Mouse (Mus musculus) G1E (cell line): ENCODE results near the gene Dcaf4. TPM values are rescaled to one million over a fixed set of nuclear protein-coding genes. Genes with fewer than 3 reads are reported as not detected.

ENCODE experiments used
- ATAC-seq: 2 replicates; pipeline ENCODE4 v1.8.0; 2016; ENCODE audit warnings: mild to moderate bottlenecking; ENCODE audit not compliant: insufficient number of reproducible peaks, poor library complexity, low FRiP score, severe bottlenecking; ENCODE audit errors: extremely low read depth
- DNase-seq: peaks from one replicate; pipeline ENCODE4 v3.0.0; 2012; ENCODE audit warnings: low spot score
- H3K27me3 ChIP-seq: 2 replicates; pipeline ENCODE4 v1.6.1; 2012; ENCODE audit warnings: mild to moderate bottlenecking, low read length, inconsistent platforms; ENCODE audit not compliant: insufficient read depth
- H3K36me3 ChIP-seq: replicated peaks from 2 replicates; pipeline ENCODE3; 2012; ENCODE audit warnings: mild to moderate bottlenecking, inconsistent platforms
- H3K4me1 ChIP-seq: 2 replicates; pipeline ENCODE4 v1.6.1; 2012; ENCODE audit warnings: low read depth, low read length, inconsistent platforms, mixed read lengths; ENCODE audit not compliant: insufficient read depth
- H3K4me3 ChIP-seq: 2 replicates; pipeline ENCODE4 v1.5.1; 2012; ENCODE audit warnings: low read depth, mild to moderate bottlenecking, inconsistent platforms, low read length, moderate library complexity, mixed read lengths
- H3K9me3 ChIP-seq: replicated peaks from 2 replicates; pipeline ENCODE4 v1.6.1; 2012; ENCODE audit warnings: inconsistent platforms
- CTCF ChIP-seq: IDR thresholded peaks from 2 replicates; pipeline ENCODE4 v1.5.1; 2012; ENCODE audit warnings: low read depth, low read length, inconsistent platforms, mixed read lengths
- GATA1 ChIP-seq: IDR thresholded peaks from 2 replicates; pipeline ENCODE4 v1.6.1; 2012; ENCODE audit warnings: borderline replicate concordance, low read length, inconsistent platforms, mixed read lengths
- GATA2 ChIP-seq: IDR thresholded peaks from 2 replicates; pipeline ENCODE4 v1.6.1; 2012; ENCODE audit warnings: low read depth, low read length, inconsistent platforms, borderline replicate concordance
- POLR2AphosphoS5 ChIP-seq: IDR thresholded peaks from 2 replicates; pipeline ENCODE4 v1.6.1; 2012; ENCODE audit warnings: low read depth, low read length, inconsistent platforms; ENCODE audit not compliant: insufficient replicate concordance
- TAL1 ChIP-seq: conservative IDR thresholded peaks from 2 replicates; pipeline ENCODE4 v1.6.1; 2012; ENCODE audit warnings: low read depth, low read length, inconsistent platforms, mixed read lengths
- polyA plus RNA-seq: library from polyadenylated mRNA; stranded (reverse); fragments of >175 nt; gene quantifications from 2 replicates; pipeline ENCODE4 v1.2.3, GENCODE M21; 2012
- total RNA-seq, 2 experiments: library from RNA; stranded (forward) in 1 of 2; stranded (reverse) in 1 of 2; fragments of 200-1000 nt in 1 of 2; fragments of >200 nt in 1 of 2; fragmentation: Nextera tagmentation in 1 of 2; gene quantifications; 2 replicates each; pipeline ENCODE4 v1.2.3; 2014 to 2017

The Dcaf4 gene
- total and polyA plus RNA-seq, 3 experiments = 21.5 to 46.1 (median 31.2) TPM

DNA sequence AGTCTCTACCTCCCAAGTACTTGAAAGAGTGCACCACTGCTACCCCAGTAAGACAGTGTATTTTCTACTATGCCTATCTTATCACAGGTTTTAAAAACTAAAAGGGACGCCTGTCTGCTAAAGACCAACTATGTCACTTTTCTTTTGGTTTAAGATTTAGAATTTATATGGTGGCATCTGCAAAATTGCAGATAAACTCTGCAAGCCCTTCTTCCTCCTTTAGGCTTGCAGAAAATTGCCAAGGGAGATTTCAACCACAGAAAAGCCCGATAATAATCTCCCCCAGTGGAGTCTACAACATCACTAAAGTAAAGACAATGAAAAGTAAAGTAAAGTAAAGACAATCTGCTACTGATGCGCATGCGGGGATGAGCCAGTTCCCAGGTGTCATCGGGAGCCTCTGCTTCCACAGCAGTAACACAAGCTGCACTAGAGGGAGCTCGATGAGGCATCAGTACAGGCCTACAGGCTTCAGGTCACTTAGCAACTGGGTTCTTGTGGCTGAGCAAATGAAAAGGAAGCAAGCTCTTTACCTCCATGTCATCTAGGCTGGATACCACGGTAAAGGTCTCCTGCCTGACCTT is 40.4 kb upstream of the Dcaf4 start:
- no peak for TF ChIP-seq GATA1
- no peak for TF ChIP-seq CTCF
- TF ChIP-seq GATA2 = no peak
- no peak for TF ChIP-seq POLR2AphosphoS5
- TF ChIP-seq TAL1 = no peak
- Histone ChIP-seq H3K36me3 (peaks cover 4% of the 10 kb centered on the region), H3K4me3 (no peak overlapping the region; the same call in 1 of the 2 replicates), H3K9me3 (no peaks in the 10 kb centered on the region), H3K4me1 (peaks cover 49% of the 10 kb centered on the region), H3K27me3 (peaks cover 10% of the 10 kb centered on the region)
- peak; percentile 65 for DNase-seq
- peak; percentile 62 for ATAC-seq

DNA sequence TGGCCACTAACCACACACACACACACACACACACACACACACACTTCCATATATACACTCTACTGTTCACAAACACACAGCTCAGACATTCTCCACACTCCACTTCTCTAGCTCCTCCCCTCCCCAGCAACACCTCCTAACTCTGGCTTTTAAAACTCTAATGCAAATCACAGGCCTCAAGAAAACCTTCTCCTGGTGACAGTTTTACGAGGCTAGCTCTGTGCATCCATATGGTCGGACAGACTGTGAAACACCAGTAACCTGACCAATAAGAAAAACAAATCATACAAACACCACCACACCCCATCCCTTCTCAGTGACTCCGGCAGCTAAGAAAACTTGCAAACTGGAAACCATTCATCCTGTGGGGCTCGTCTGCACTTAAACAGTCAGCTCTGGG is 38.8 kb upstream of the Dcaf4 start:
- Histone ChIP-seq H3K9me3 (no peaks in the 10 kb centered on the region), H3K4me3 (no peak overlapping the region), H3K4me1 (peaks cover 64% of the 10 kb centered on the region), H3K27me3 (peaks cover 23% of the 10 kb centered on the region), H3K36me3 (peaks cover 4% of the 10 kb centered on the region)
- TF ChIP-seq GATA1 (no peak), TAL1 (no peak), GATA2 (no peak), CTCF (no peak), POLR2AphosphoS5 (no peak)
- ATAC-seq (no peak), DNase-seq (no peak)

DNA sequence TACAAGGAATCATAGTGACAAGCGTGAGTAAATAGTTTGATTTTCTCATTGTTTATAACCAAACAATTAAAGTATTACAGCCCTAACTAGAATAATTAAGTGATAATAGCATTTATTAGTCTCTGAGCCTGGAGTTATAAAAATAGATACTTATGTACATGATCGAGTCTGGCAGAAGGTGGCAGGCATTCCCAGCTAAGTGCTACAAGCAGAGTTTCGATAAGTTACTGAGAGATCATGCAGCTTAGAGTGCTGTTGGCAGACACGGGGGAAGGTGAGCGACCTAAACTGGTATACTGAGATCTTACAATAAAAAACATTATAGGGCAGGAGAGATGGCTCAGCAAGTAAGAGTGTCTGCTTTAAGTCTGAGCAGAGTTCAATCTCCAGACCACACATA is 36.6 kb upstream of the Dcaf4 start:
- ATAC-seq = no peak
- peaks cover 22% of the 10 kb centered on the region for H3K27me3 ChIP-seq
- peaks cover 80% of the 10 kb centered on the region for H3K4me1 ChIP-seq
- no peaks in the 10 kb centered on the region for H3K9me3 ChIP-seq
- H3K36me3 ChIP-seq = no peaks in the 10 kb centered on the region
- DNase-seq = no peak
- TF ChIP-seq GATA1 (no peak), CTCF (no peak), POLR2AphosphoS5 (no peak)
- no peak overlapping the region for H3K4me3 ChIP-seq

DNA sequence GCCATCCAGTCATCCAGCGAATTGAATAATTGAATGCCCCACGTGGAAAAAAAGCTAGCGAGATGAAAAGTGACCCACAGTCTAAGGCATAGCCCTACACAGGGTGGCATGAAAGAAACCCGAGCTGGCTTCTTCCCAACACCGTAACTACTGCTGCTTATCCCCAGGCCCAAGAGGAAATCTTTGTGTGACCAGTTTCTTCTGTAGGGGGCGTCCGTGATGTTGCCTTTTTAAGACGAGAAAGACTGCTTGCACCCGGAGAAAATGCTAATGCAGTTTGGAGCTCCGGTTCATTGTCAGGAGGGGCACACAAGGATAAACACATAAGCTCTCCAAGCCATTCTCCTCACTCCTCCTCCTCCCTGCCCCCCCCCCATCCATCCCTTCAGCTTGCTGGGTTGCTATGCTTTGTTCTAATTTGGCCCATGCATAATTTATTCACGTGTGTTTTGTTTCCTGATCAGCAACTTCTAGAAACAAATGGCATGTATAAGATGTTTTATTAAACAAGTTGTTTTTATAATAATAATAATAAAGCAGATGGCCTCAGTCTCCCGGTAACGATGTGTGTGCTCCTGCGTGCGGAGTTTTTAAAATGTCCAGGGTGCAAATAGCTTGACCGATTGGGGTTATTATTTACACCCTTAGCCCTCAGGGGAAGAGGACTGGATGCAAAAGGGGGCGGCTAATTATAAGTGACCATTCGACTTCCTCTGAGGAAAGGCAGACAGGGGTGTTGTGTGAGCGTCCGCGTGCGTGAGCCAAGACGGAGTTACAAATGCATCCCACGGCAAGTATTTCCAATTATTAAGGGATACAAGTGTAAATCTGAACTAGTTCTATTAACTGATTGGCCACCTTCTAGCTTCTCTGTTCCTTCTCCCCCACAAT is 35.2 kb upstream of the Dcaf4 start:
- peaks cover 23% of the 10 kb centered on the region for H3K27me3 ChIP-seq
- peak overlapping the region; percentile 84; the same call in 1 of the 2 replicates for H3K4me3 ChIP-seq
- no peak for ATAC-seq
- H3K4me1 ChIP-seq = peaks cover 72% of the 10 kb centered on the region
- no peaks in the 10 kb centered on the region for H3K36me3 ChIP-seq
- TF ChIP-seq GATA2 (no peak), POLR2AphosphoS5 (no peak), GATA1 (no peak), CTCF (no peak), TAL1 (no peak)
- H3K9me3 ChIP-seq = no peaks in the 10 kb centered on the region
- DNase-seq = no peak

DNA sequence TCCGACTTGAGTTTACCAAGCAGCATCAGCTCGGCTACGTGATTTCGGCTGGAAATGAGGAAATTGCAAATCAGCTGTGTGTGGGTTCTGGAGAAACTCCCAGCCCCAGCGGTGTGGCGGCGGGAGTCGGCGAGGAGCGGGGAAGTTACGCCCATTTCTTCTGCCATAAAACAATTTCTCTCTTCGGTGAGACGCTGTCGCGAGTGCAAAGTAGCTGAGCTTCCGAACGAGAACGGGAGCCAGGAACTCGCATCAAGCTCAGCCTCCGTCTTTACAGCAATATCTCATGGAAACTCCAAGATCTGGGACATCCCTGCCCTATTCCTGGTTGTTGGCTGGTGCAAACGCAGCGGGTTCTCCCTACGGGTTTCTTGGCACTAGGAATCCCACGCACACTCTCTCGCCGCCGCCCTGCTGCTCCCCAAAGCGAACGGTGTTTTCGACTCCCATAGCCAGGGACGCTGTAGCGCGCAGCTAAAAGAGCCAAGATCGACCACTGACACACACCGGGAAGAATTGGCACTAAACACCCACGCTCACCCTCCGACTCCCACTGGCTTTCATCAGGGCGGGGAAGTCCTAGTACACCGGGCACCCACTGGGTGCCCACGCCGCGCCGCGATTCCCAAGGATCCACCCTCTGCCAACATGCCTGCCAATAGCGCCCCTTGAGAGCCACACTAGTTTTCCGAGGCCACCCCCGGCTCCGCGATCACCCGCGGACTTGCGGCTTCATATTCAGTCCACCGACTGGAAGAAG is 34.2 kb upstream of the Dcaf4 start:
- Histone ChIP-seq H3K9me3 (0 out of 2 replicates have a peak, but pooled peaks cover 1% of the 10 kb centered on the region), H3K4me1 (peaks cover 63% of the 10 kb centered on the region), H3K27me3 (peaks cover 23% of the 10 kb centered on the region), H3K4me3 (peak overlapping the region; percentile 84), H3K36me3 (no peaks in the 10 kb centered on the region)
- TF ChIP-seq POLR2AphosphoS5 (no peak), GATA1 (no peak), GATA2 (no peak), CTCF (no peak), TAL1 (no peak)
- ATAC-seq (no peak), DNase-seq (peak; percentile 45)
